Mouse (Mus musculus): Measurements from ENCODE around the gene Tepsin. TPM values are rescaled to one million over a fixed set of nuclear protein-coding genes. Genes with fewer than 3 reads are reported as not detected.

Gene Tepsin
- polyA plus RNA-seq, 1 experiment from 2014 or later = 20.6 TPM

DNA sequence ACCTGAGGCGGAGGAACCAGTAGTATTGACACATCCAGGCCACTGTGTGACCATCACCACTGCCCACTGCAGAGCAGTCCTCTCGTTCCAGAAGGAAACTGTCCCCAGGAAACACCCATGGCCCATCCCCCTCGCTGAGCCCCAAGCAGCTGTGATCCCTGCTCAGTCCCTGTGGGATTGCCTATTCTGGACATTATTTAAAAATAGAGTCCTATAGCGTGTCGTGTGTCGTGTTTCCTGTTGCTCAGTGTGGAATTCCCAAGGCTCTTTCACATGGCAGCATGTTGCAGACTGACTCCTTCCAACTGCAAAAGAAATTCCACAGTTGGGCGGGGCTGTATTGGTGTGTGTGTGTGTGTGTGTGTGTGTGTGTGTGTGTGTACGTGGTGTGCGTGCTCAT is 46.3 kb downstream of the Tepsin start:
- Histone ChIP-seq H3K4me3 (no peak overlapping the region), H3K27ac (replicated peaks) (no peak overlapping the region), H3K4me1 (replicated peaks) (peaks cover 33% of the 10 kb centered on the region), H3K9ac (no peak overlapping the region), H3K4me2 (no peak overlapping the region), H3K36me3 (no peaks in the 10 kb centered on the region), H3K9me3 (no peaks in the 10 kb centered on the region), H3K27me3 (peaks cover 20% of the 10 kb centered on the region)
- no peak for ATAC-seq (ENCODE audit: low read depth)
- WGBS = 71% methylated on average over 9 of the region's 9 CpGs

- no peaks in the 10 kb centered on the region for H3K9me3 ChIP-seq
- ATAC-seq (ENCODE audit: low read depth) = no peak
- H3K9ac ChIP-seq = peak overlapping the region; percentile 31; the same call in 1 of the 2 replicates
- peaks cover 23% of the 10 kb centered on the region for H3K27me3 ChIP-seq
- 38% methylated on average over 14 of the region's 14 CpGs for WGBS
- H3K4me2 ChIP-seq = no peak overlapping the region
- no peaks in the 10 kb centered on the region for H3K36me3 ChIP-seq
- H3K27ac ChIP-seq (replicated peaks) = peak overlapping the region; percentile 46; the same call in 1 of the 2 replicates
- H3K4me1 ChIP-seq (replicated peaks) = peaks cover 41% of the 10 kb centered on the region
- no peak overlapping the region for H3K4me3 ChIP-seq
Observed at GRCm38 (mm10) chr11:120051124-120051811, 47.3 kb downstream of the Tepsin start.

DNA sequence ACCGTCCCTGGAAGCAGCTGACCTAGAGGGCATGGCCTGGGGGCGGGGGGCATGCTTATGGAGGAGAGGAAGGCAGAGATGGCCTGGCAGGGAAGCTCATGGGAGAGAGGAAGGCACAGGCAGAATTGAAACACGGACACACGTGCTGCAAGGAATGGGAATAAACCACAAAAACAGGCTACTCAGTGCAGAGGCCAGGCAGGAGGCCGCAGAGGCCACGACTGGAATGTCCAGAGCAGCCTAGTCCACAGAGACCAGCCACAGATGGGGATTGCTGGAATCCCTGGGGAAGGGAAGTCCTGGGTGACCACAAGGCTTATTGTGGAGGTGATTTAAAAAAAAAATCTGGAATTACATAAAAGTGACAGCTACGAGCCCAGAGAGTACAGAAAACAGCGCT is 49.5 kb downstream of the Tepsin start:
- WGBS = 80% methylated on average over 8 of the region's 8 CpGs
- H3K4me2 ChIP-seq = no peak overlapping the region; the same call in 1 of the 2 replicates
- no peaks in the 10 kb centered on the region for H3K36me3 ChIP-seq
- H3K27ac ChIP-seq (replicated peaks) = no peak overlapping the region
- ATAC-seq (ENCODE audit: low read depth) = no peak
- no peak overlapping the region for H3K9ac ChIP-seq
- no peaks in the 10 kb centered on the region for H3K9me3 ChIP-seq
- peaks cover 25% of the 10 kb centered on the region for H3K27me3 ChIP-seq
- H3K4me3 ChIP-seq = no peak overlapping the region
- H3K4me1 ChIP-seq (replicated peaks) = peaks cover 63% of the 10 kb centered on the region

- peak overlapping the region; percentile 90 for H3K27ac ChIP-seq (replicated peaks)
- peak overlapping the region; percentile 89 for H3K9ac ChIP-seq
- H3K36me3 ChIP-seq = no peaks in the 10 kb centered on the region
- H3K4me3 ChIP-seq = peak overlapping the region; percentile 69
- ATAC-seq (ENCODE audit: low read depth) = peak; percentile 34
- H3K27me3 ChIP-seq = peaks cover 25% of the 10 kb centered on the region
- H3K9me3 ChIP-seq = no peaks in the 10 kb centered on the region
- under 1% methylated on average over 22 of the region's 23 CpGs for WGBS
- H3K4me1 ChIP-seq (replicated peaks) = peaks cover 63% of the 10 kb centered on the region
- peak overlapping the region; percentile 83 for H3K4me2 ChIP-seq
Observed at GRCm38 (mm10) chr11:120048252-120048556, 50.3 kb downstream of the Tepsin start.

DNA sequence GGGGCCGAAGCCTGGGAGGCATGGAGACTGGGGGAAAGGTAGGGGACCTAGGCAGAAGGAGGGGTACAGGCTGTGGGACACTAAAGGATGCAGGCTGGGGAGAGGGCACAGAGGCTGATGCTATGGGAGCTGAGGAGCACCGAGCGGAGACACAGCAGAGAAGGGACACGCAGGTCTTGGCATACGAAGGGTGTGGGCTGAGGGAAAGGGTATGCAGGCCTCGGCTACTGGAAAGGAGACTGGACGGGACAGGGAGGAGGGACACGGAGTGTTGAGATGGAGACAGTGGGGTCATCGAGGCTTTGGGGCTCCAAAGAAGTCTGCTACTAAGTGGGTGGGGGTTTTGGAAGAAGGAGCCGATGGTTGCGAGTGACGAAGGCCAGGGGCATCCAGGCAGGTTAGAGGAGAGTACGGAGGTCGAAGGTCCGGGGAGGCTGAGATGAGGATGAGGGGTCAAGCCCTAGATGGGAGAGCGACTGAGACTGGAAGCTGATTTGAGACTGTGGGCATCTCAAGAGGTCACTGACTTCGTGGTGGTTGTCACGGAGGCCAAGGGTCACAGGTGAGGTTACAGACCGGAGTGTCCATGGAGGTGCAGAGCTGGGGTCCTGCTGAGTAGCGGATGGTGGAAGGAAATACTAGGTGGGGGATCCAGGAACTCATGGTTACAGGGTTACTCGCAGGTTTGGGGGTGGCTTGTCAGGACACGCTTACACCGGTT is 50.8 kb downstream of the Tepsin start:
- peak; percentile 28 for ATAC-seq (ENCODE audit: low read depth)
- Histone ChIP-seq H3K4me3 (peak overlapping the region; percentile 69), H3K9me3 (no peaks in the 10 kb centered on the region), H3K4me1 (replicated peaks) (peaks cover 64% of the 10 kb centered on the region), H3K9ac (peak overlapping the region; percentile 89), H3K4me2 (peak overlapping the region; percentile 83), H3K36me3 (no peaks in the 10 kb centered on the region), H3K27me3 (peaks cover 25% of the 10 kb centered on the region), H3K27ac (replicated peaks) (peak overlapping the region; percentile 90)
- 8% methylated on average over 23 of the region's 23 CpGs for WGBS

DNA sequence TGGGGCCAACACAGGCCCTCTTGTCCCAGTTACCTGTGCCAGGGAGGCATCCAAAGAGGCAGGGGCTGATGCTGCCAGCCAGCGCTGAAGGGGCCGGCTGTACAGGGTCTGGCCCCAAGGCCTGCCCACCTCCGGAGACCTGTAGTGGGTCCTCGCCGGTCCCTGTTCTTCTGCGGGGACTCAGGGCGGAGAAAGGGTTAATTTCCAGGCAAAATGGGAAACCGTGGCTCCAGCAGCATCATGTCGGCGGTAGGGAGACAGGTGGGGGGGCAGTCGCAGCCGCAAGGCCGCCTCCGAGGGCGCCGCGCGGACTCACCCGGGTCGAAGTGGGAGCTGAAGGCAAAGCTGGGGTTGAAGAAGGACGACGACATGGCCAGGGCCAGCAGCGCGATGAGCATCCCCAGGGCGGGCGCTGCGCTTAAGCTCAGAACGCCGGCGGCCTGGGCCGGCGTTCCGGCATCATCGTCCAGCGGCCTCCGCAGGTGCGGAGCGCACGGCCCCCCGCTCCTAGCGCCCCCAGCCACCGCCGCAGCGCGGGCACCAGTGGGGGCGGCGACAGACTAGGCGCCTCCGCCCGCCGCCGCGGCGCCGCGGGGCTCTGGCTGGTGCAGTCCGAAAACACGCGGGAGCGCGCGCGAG is 51.9 kb downstream of the Tepsin start, which contains the start of gene Aatk:
TSS of gene Aatk (minus strand) at position 615 of the 639 bp plus-strand sequence.
- H3K4me3 ChIP-seq = peak within 1 kb of the TSS; percentile 69
- no peaks in the 10 kb centered on the region for H3K36me3 ChIP-seq
- WGBS = 1% methylated on average over 50 of the region's 63 CpGs
- H3K9ac ChIP-seq = peak within 1 kb of the TSS; percentile 89
- no peaks in the 10 kb centered on the region for H3K9me3 ChIP-seq
- peaks cover 25% of the 10 kb centered on the region for H3K27me3 ChIP-seq
- H3K27ac ChIP-seq (replicated peaks) = peak within 1 kb of the TSS; percentile 90
- peak within 1 kb of the TSS; percentile 83 for H3K4me2 ChIP-seq
- ATAC-seq (ENCODE audit: low read depth) = peak; percentile 12; the same call in 1 of the 2 replicates
- peaks cover 70% of the 10 kb centered on the region for H3K4me1 ChIP-seq (replicated peaks)

DNA sequence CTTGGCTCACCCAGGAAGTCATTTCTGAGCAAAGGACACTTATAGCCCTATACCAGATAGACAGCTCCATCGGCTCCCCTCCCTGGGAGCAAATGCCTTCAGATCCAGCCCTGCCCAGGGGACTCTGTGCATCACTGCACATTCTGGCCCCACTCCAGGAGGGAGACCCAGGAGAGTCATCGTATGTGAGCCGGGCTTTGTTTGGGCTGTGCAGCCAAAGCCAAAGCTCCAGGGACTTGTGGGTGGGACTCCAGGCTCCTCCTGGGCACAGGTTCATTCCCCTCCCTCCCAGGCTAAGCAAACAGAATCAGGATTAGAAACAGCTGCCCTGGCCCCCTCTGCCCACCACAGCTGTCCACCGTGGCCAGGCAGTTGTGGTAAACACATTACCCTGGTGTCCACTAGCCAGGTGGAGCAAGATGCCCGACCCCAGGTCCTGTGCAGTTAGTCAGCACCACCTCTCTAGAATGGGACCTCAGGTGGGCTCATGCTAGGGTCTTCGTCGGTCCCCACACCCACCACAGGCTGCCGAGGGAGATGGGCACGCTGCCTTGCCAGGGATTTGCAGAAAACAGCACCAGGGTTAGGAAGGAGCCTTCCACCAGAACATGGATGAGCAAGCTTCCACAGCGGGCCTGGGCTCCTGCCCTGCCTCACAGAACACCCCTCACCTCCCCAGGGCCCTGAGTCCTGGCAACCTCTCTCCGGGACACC is 52.5 kb downstream of the Tepsin start:
- ATAC-seq (ENCODE audit: low read depth) = peak; percentile 24; the same call in 1 of the 2 replicates
- Histone ChIP-seq H3K4me3 (peak overlapping the region; percentile 69), H3K27ac (replicated peaks) (peak overlapping the region; percentile 90), H3K9ac (peak overlapping the region; percentile 89), H3K27me3 (peaks cover 25% of the 10 kb centered on the region), H3K36me3 (no peaks in the 10 kb centered on the region), H3K4me1 (replicated peaks) (peaks cover 69% of the 10 kb centered on the region), H3K4me2 (peak overlapping the region; percentile 83), H3K9me3 (no peaks in the 10 kb centered on the region)
- WGBS = 40% methylated on average over 11 of the region's 11 CpGs

DNA sequence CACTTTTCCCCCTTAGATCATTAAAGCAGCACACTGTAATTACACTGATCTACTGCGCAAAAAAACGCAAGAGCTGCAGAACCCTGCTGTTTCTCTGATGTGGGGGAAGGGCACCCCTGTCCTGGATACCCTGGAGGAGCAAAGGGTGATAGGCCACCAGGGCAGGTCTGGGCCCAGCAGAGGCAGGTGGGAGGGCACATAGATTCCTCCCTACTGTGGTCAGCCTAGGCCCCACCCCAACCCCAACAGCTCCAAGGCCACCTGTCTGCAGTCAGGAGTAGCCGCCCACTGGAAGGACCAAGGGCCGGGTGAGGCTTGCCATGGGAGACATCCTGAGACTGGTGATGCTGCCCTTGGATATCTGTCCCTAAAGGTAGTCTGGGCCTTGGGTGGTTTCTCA is 53.2 kb downstream of the Tepsin start:
- no peaks in the 10 kb centered on the region for H3K9me3 ChIP-seq
- peak overlapping the region; percentile 89 for H3K9ac ChIP-seq
- WGBS = 55% methylated on average over 4 of the region's 4 CpGs
- H3K4me3 ChIP-seq = peak overlapping the region; percentile 69
- H3K36me3 ChIP-seq = no peaks in the 10 kb centered on the region
- peaks cover 73% of the 10 kb centered on the region for H3K4me1 ChIP-seq (replicated peaks)
- H3K4me2 ChIP-seq = peak overlapping the region; percentile 83
- ATAC-seq (ENCODE audit: low read depth) = no peak
- peaks cover 22% of the 10 kb centered on the region for H3K27me3 ChIP-seq
- H3K27ac ChIP-seq (replicated peaks) = peak overlapping the region; percentile 90

- Histone ChIP-seq H3K4me1 (replicated peaks) (peaks cover 66% of the 10 kb centered on the region), H3K36me3 (no peaks in the 10 kb centered on the region), H3K9me3 (no peaks in the 10 kb centered on the region), H3K4me2 (no peak overlapping the region), H3K9ac (peak overlapping the region; percentile 39; the same call in 1 of the 2 replicates), H3K27me3 (peaks cover 4% of the 10 kb centered on the region; the same call in 1 of the 2 replicates), H3K4me3 (no peak overlapping the region), H3K27ac (replicated peaks) (peak overlapping the region; percentile 46)
- ATAC-seq (ENCODE audit: low read depth) = no peak
- 81% methylated on average over 7 of the region's 7 CpGs for WGBS
Observed at GRCm38 (mm10) chr11:120042141-120042838, 56.2 kb downstream of the Tepsin start.

GRCm38 (mm10) chr11:120041191-120042123 is 57.1 kb downstream of the Tepsin start:
- no peak overlapping the region for H3K4me3 ChIP-seq
- no peak for ATAC-seq (ENCODE audit: low read depth)
- peaks cover 3% of the 10 kb centered on the region; the same call in 1 of the 2 replicates for H3K27me3 ChIP-seq
- H3K36me3 ChIP-seq = no peaks in the 10 kb centered on the region
- H3K9me3 ChIP-seq = no peaks in the 10 kb centered on the region
- H3K4me1 ChIP-seq (replicated peaks) = peaks cover 60% of the 10 kb centered on the region
- H3K9ac ChIP-seq = 0 out of 2 replicates have a peak overlapping the region, but pooled peaks have one; percentile 39
- WGBS = 69% methylated on average over 13 of the region's 13 CpGs
- peak overlapping the region; percentile 46 for H3K27ac ChIP-seq (replicated peaks)
- H3K4me2 ChIP-seq = no peak overlapping the region
